Comparison of ENCODE assay signal across 16 mouse cellular contexts in the genomic region with DNA sequence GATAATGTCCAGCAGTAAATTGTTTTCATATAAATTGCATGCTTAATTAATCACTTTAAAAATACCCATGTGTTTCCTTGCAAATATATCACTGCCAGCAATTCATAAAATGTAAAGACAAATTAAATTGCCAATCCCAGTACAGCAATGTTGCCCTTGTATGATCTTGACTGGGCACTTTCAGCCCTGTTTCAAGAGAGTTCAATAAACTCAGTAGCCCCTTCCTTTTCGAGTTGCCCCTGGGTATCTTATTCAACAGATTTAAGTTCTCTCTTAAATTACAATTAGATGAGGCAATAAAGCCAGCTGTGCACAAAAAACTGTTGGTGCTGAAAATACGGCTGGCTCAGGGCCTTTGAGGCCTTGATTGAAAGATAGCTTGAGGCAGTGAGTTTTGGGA.
"Had no signal": no experiment of that assay in that cellular context is flagged by ENCODE, and none has a peak within 500 bp of the region (broad histone marks: within the 10 kb centered on the region; RNA-seq: fewer than 3 reads in every experiment).

No protein-coding gene starts in this region.

- H3K4me3 ChIP-seq: layer of hippocampus, adult 2 months; liver, embryonic 13.5 days; midbrain, embryonic 12.5 days; stomach, embryonic 15.5 days had no signal

- H3K4me2 ChIP-seq: liver, embryonic 13.5 days; midbrain, embryonic 12.5 days; stomach, embryonic 15.5 days had no signal

- H3K9me3 ChIP-seq: midbrain, embryonic 12.5 days; stomach, embryonic 15.5 days had no signal

- H3K9ac ChIP-seq: liver, embryonic 13.5 days; midbrain, embryonic 12.5 days; stomach, embryonic 15.5 days had no signal

- H3K36me3 ChIP-seq: liver, embryonic 13.5 days; midbrain, embryonic 12.5 days; stomach, embryonic 15.5 days had no signal

- ATAC-seq: inflammation-experienced regulatory T-cells, adult 6 months had no signal

- H3K4me1 ChIP-seq: liver, embryonic 13.5 days; midbrain, embryonic 12.5 days; stomach, embryonic 15.5 days had no signal

- DNase-seq: kidney, adult 11 months; kidney, adult 8-10 months; kidney, postnatal 25 days; layer of hippocampus, adult 9-11 months; liver, embryonic 13.5 days; lung, adult 2 months; lung, postnatal 14 days; lung, postnatal 4 days; retina, postnatal 1 day; right cerebral cortex, postnatal 25 days; spleen, adult 18-20 months; thymus, postnatal 36 days had no signal

- H3K27ac ChIP-seq: layer of hippocampus, adult 2 months; liver, embryonic 13.5 days; midbrain, embryonic 12.5 days; stomach, embryonic 15.5 days had no signal

- H3K27me3 ChIP-seq: liver, embryonic 13.5 days; midbrain, embryonic 12.5 days; stomach, embryonic 15.5 days had no signal
